Mouse (Mus musculus) erythroblast, embryonic 14.5 days (primary cell): Measurements from ENCODE around the gene Klhdc7a.

Source experiments
- GATA1 ChIP-seq: IDR thresholded peaks from 2 replicates; pipeline ENCODE4 v1.6.1; 2012; ENCODE audit warnings: low read length, inconsistent platforms, mixed read lengths
- TAL1 ChIP-seq: IDR thresholded peaks from 3 replicates; pipeline ENCODE4 v1.6.1; 2012; ENCODE audit warnings: low read length, inconsistent platforms, mixed read lengths

DNA sequence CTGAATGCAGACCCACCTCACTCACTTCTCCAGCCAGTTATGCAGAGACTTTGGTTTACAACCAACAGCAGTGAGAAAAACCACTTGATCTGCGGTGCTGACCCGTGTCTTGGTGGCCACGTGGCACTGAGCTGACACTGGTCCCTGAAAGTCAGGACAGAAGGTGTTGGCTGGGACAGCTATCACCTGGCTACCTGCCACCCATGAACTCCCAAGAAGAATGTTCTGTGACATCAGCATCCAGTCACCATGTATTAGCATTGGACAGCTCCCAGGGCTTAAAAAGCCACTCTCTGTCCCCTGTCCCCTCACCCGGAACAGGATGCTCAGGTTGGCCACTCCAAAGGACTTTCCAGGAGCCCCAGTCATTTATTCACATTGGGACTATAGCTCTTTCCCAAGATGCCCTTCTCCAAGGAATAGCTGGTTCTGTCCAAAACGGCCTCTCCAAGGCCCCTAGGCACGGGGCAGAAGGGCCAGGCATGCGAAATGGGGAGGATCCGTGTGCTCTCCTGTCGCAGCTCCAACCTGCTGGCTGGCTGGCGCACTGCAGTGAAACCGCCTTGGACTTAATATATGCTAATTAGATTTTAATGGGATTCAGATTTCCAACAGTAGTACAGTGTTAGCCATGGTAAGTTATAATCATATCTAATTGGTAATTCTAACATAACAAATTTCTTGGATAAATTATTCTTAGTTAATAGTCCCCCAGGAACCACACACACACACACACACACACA is 43.1 kb upstream of the Klhdc7a start:
- TF ChIP-seq GATA1 = no peak
- TF ChIP-seq TAL1 = no peak
